Mouse (Mus musculus): ENCODE measurements around the gene Ubtd1. TPM values are rescaled to one million over a fixed set of nuclear protein-coding genes. Genes with fewer than 3 reads are reported as not detected.

Gene Ubtd1
- polyA plus RNA-seq, 1 experiment from 2014 or later, result 35.9 TPM

Other genes starting within 250 kb of the Ubtd1 start
- gene Slit1, start 238.1 kb upstream of the Ubtd1 start, polyA plus RNA-seq (2015; fragmentation: Nextera tagmentation; extraction: Ambion mirVana), result 6.2 and 6.4 TPM in 2 replicates
- gene Arhgap19, start 179.7 kb upstream of the Ubtd1 start, polyA plus RNA-seq (2015; fragmentation: Nextera tagmentation; extraction: Ambion mirVana), result 28.0 and 31.1 TPM in 2 replicates
- gene Frat1, start 151.8 kb upstream of the Ubtd1 start, polyA plus RNA-seq (2015; fragmentation: Nextera tagmentation; extraction: Ambion mirVana), result 6.2 and 6.5 TPM in 2 replicates
- 3.7 and 4.7 TPM in 2 replicates for gene Frat2, start 133.6 kb upstream of the Ubtd1 start, polyA plus RNA-seq (2015; fragmentation: Nextera tagmentation; extraction: Ambion mirVana)
- gene Rrp12, start 85.6 kb upstream of the Ubtd1 start, polyA plus RNA-seq (2015; fragmentation: Nextera tagmentation; extraction: Ambion mirVana), result 16.9 and 18.8 TPM in 2 replicates
- gene Pgam1, start 69.8 kb upstream of the Ubtd1 start, polyA plus RNA-seq (2015; fragmentation: Nextera tagmentation; extraction: Ambion mirVana), result 823 and 859 TPM in 2 replicates
- gene Exosc1, start 48.3 kb upstream of the Ubtd1 start, polyA plus RNA-seq (2015; fragmentation: Nextera tagmentation; extraction: Ambion mirVana), result 74.0 and 78.8 TPM in 2 replicates
- 89.1 and 94.4 TPM in 2 replicates for gene Zdhhc16, start 48.3 kb upstream of the Ubtd1 start, polyA plus RNA-seq (2015; fragmentation: Nextera tagmentation; extraction: Ambion mirVana)
- gene Mms19, start 606 bp upstream of the Ubtd1 start, polyA plus RNA-seq (2015; fragmentation: Nextera tagmentation; extraction: Ambion mirVana), result 41.1 and 45.6 TPM in 2 replicates
- gene Ankrd2, start 54.2 kb downstream of the Ubtd1 start, polyA plus RNA-seq (2015; fragmentation: Nextera tagmentation; extraction: Ambion mirVana), result not detected in 2 replicates
- gene Hoga1, start 63.8 kb downstream of the Ubtd1 start, polyA plus RNA-seq (2015; fragmentation: Nextera tagmentation; extraction: Ambion mirVana), result 30.4 and 35.0 TPM in 2 replicates
- gene 4933411K16Rik, start 70.5 kb downstream of the Ubtd1 start, polyA plus RNA-seq (2015; fragmentation: Nextera tagmentation; extraction: Ambion mirVana), result 0.60 and 0.71 TPM in 2 replicates
- gene Morn4, start 104.6 kb downstream of the Ubtd1 start, polyA plus RNA-seq (2015; fragmentation: Nextera tagmentation; extraction: Ambion mirVana), result 32.7 and 35.2 TPM in 2 replicates
- gene Pi4k2a, start 108.7 kb downstream of the Ubtd1 start, polyA plus RNA-seq (2015; fragmentation: Nextera tagmentation; extraction: Ambion mirVana), result 9.1 and 15.3 TPM in 2 replicates
- 24.9 and 30.7 TPM in 2 replicates for gene Avpi1, start 147.3 kb downstream of the Ubtd1 start, polyA plus RNA-seq (2015; fragmentation: Nextera tagmentation; extraction: Ambion mirVana)
- gene Marveld1, start 165.6 kb downstream of the Ubtd1 start, polyA plus RNA-seq (2015; fragmentation: Nextera tagmentation; extraction: Ambion mirVana), result 8.6 and 8.7 TPM in 2 replicates
- gene Zfyve27, start 182.2 kb downstream of the Ubtd1 start, polyA plus RNA-seq (2015; fragmentation: Nextera tagmentation; extraction: Ambion mirVana), result 33.2 and 35.1 TPM in 2 replicates
- gene Sfrp5, start 220.5 kb downstream of the Ubtd1 start, polyA plus RNA-seq (2015; fragmentation: Nextera tagmentation; extraction: Ambion mirVana), result 0.92 and 1.1 TPM in 2 replicates

Measured in kidney, embryonic 16.5 days (tissue).